Mouse (Mus musculus): ENCODE measurements around the gene Alox5. TPM values are rescaled to one million over a fixed set of nuclear protein-coding genes. Genes with fewer than 3 reads are reported as not detected.

Alox5 gene
- total and polyA plus RNA-seq, 2 experiments from 2014 or later, result 0.75 to 8.1 TPM

- H3K36me3 ChIP-seq (ENCODE audit: insufficient read depth, low read length), result no peaks in the 10 kb centered on the region
- ATAC-seq (no peak), DNase-seq (ENCODE audit: low spot score) (no peak)
- no peak overlapping the region for H3K27ac ChIP-seq
- H3K4me2 ChIP-seq (ENCODE audit: low read depth, low read length), result no peak overlapping the region
- WGBS, result 73% methylated on average over 2 of the region's 2 CpGs
- no peak overlapping the region for H3K4me3 ChIP-seq (ENCODE audit: low read length)
- H3K9me3 ChIP-seq (ENCODE audit: low read length), result no peaks in the 10 kb centered on the region
- no peak overlapping the region for H3K9ac ChIP-seq (replicated peaks; ENCODE audit: low read length)
- peaks cover 6% of the 10 kb centered on the region; the same call in 1 of the 2 replicates for H3K4me1 ChIP-seq (ENCODE audit: insufficient read depth, low read length)
- TF ChIP-seq CTCF (IDR thresholded peaks at IDR 0.05; ENCODE audit: low read depth), result no peak
- H3K27me3 ChIP-seq (ENCODE audit: insufficient read depth, low read length), result no peaks in the 10 kb centered on the region
These were observed 65.9 kb downstream of the Alox5 start for GRCm38 (mm10) chr6:116394916-116395648.

- no peak overlapping the region for H3K9ac ChIP-seq (replicated peaks; ENCODE audit: low read length)
- no peak for DNase-seq (ENCODE audit: low spot score)
- no peaks in the 10 kb centered on the region for H3K36me3 ChIP-seq (ENCODE audit: insufficient read depth, low read length)
- no peak for TF ChIP-seq CTCF (IDR thresholded peaks at IDR 0.05; ENCODE audit: low read depth)
- H3K9me3 ChIP-seq (ENCODE audit: low read length), result no peaks in the 10 kb centered on the region
- no peak for ATAC-seq
- no peaks in the 10 kb centered on the region for H3K27me3 ChIP-seq (ENCODE audit: insufficient read depth, low read length)
- H3K4me1 ChIP-seq (ENCODE audit: insufficient read depth, low read length), result peaks cover 11% of the 10 kb centered on the region; the same call in 1 of the 2 replicates
- H3K4me2 ChIP-seq (ENCODE audit: low read depth, low read length), result no peak overlapping the region
- no peak overlapping the region for H3K27ac ChIP-seq
- no peak overlapping the region for H3K4me3 ChIP-seq (ENCODE audit: low read length)
These were observed 71.5 kb downstream of the Alox5 start for GRCm38 (mm10) chr6:116389481-116389880.

- TF ChIP-seq CTCF (IDR thresholded peaks at IDR 0.05; ENCODE audit: low read depth), result no peak
- Histone ChIP-seq H3K27me3 (ENCODE audit: insufficient read depth, low read length) (no peaks in the 10 kb centered on the region), H3K9ac (replicated peaks; ENCODE audit: low read length) (no peak overlapping the region), H3K27ac (no peak overlapping the region), H3K4me1 (ENCODE audit: insufficient read depth, low read length) (peaks cover 11% of the 10 kb centered on the region; the same call in 1 of the 2 replicates), H3K4me3 (ENCODE audit: low read length) (no peak overlapping the region), H3K9me3 (ENCODE audit: low read length) (no peaks in the 10 kb centered on the region), H3K36me3 (ENCODE audit: insufficient read depth, low read length) (no peaks in the 10 kb centered on the region), H3K4me2 (ENCODE audit: low read depth, low read length) (no peak overlapping the region)
- WGBS, result 98% methylated on average over 1 of the region's 1 CpGs
- no peak for DNase-seq (ENCODE audit: low spot score)
- ATAC-seq, result no peak
These were observed 72.9 kb downstream of the Alox5 start for GRCm38 (mm10) chr6:116388068-116388467.

- H3K36me3 ChIP-seq (ENCODE audit: insufficient read depth, low read length), result no peaks in the 10 kb centered on the region
- no peak overlapping the region for H3K27ac ChIP-seq
- no peak overlapping the region for H3K4me2 ChIP-seq (ENCODE audit: low read depth, low read length)
- no peaks in the 10 kb centered on the region for H3K9me3 ChIP-seq (ENCODE audit: low read length)
- WGBS, result 30% methylated on average over 3 of the region's 3 CpGs
- H3K27me3 ChIP-seq (ENCODE audit: insufficient read depth, low read length), result no peaks in the 10 kb centered on the region
- H3K4me3 ChIP-seq (ENCODE audit: low read length), result no peak overlapping the region
- H3K9ac ChIP-seq (replicated peaks; ENCODE audit: low read length), result no peak overlapping the region
- peaks cover 14% of the 10 kb centered on the region; the same call in 1 of the 2 replicates for H3K4me1 ChIP-seq (ENCODE audit: insufficient read depth, low read length)
- no peak for DNase-seq (ENCODE audit: low spot score)
- ATAC-seq, result no peak
- no peak for TF ChIP-seq CTCF (IDR thresholded peaks at IDR 0.05; ENCODE audit: low read depth)
These were observed 74.5 kb downstream of the Alox5 start for GRCm38 (mm10) chr6:116386506-116386905.

- Histone ChIP-seq H3K27me3 (ENCODE audit: insufficient read depth, low read length) (no peaks in the 10 kb centered on the region), H3K27ac (peak overlapping the region; percentile 62; the same call in 1 of the 2 replicates), H3K4me1 (ENCODE audit: insufficient read depth, low read length) (peaks cover 14% of the 10 kb centered on the region; the same call in 1 of the 2 replicates), H3K4me3 (ENCODE audit: low read length) (no peak overlapping the region), H3K9me3 (ENCODE audit: low read length) (no peaks in the 10 kb centered on the region), H3K9ac (replicated peaks; ENCODE audit: low read length) (0 out of 2 replicates have a peak overlapping the region, but pooled peaks have one; percentile 9), H3K4me2 (ENCODE audit: low read depth, low read length) (peak overlapping the region; percentile 32; the same call in 1 of the 2 replicates), H3K36me3 (ENCODE audit: insufficient read depth, low read length) (no peaks in the 10 kb centered on the region)
- no peak for TF ChIP-seq CTCF (IDR thresholded peaks at IDR 0.05; ENCODE audit: low read depth)
- ATAC-seq (peak; percentile 78), DNase-seq (ENCODE audit: low spot score) (peak; percentile 17)
- WGBS, result 20% methylated on average over 4 of the region's 4 CpGs
These were observed 74.9 kb downstream of the Alox5 start for GRCm38 (mm10) chr6:116386045-116386415.

GRCm38 (mm10) chr6:116385194-116386044 lies 75.6 kb downstream of the Alox5 start:
- peak; percentile 18; the same call in 1 of the 2 replicates for ATAC-seq
- H3K9me3 ChIP-seq (ENCODE audit: low read length), result no peaks in the 10 kb centered on the region
- H3K27me3 ChIP-seq (ENCODE audit: insufficient read depth, low read length), result no peaks in the 10 kb centered on the region
- no peaks in the 10 kb centered on the region for H3K36me3 ChIP-seq (ENCODE audit: insufficient read depth, low read length)
- no peak for TF ChIP-seq CTCF (IDR thresholded peaks at IDR 0.05; ENCODE audit: low read depth)
- peaks cover 14% of the 10 kb centered on the region; the same call in 1 of the 2 replicates for H3K4me1 ChIP-seq (ENCODE audit: insufficient read depth, low read length)
- H3K9ac ChIP-seq (replicated peaks; ENCODE audit: low read length), result no peak overlapping the region
- H3K4me3 ChIP-seq (ENCODE audit: low read length), result no peak overlapping the region
- DNase-seq (ENCODE audit: low spot score), result no peak
- peak overlapping the region; percentile 62; the same call in 1 of the 2 replicates for H3K27ac ChIP-seq
- H3K4me2 ChIP-seq (ENCODE audit: low read depth, low read length), result peak overlapping the region; percentile 32; the same call in 1 of the 2 replicates
- WGBS, result 22% methylated on average over 5 of the region's 5 CpGs
